Mouse (Mus musculus) ovary, postnatal 36 days (tissue): Measurements from ENCODE around the gene Duox2.

Experiments
- DNase-seq: peaks from one replicate; pipeline ENCODE4 v3.0.0; 2022; ENCODE audit warnings: low spot score, mixed read lengths

Gene Duox2

DNA sequence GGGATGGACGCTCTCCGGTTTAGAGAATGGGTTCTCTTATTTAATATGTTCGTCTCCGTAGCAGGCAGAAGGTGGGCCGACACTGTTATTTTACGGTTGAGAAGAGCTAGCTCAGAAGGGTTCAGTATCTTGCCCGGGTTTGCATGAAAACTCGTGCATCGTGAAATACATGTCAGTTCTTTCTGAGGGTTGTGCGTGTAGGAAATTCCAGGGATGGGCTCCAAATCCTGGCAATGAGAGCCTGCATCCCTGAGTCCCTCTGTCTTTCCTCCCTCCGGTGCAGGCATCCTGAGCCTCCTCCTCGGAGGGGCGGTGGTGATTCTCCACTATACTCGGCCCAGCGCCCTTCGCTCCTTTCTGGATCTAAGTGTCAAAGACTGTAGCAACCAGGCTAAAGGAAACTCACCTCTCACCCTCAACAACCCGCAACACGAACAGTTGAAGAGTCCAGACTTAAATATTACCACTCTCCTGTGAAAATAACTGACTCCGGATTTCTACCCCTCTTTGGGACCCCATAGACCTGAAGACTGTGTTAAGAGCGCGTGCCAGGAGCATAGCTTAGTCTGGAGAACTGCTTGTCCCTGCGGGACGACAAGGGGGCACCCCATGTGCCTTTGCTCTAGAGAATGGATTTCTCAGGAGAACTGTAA is 3.8 kb upstream of the Duox2 start:
- no peak for DNase-seq

GRCm38 (mm10) chr2:122301081-122301920 is 3.1 kb upstream of the Duox2 start:
- DNase-seq: peak; percentile 38

DNA sequence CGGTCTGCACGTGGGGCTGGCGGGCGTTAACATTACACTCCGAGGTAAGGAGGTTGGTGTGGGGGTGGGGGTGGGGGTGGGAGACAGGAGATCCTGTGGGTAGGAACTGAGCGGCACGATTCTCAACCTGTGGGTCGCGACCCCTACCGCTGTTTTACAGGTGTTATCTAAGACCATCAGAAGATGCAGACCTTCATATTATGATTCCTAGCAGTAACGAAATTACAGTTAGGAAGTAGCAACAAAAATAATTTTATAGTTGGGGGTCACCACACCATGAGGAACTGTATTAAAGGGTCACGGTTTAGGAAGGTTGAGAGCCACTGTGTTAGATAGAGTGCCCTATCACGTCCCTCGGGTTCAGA is 2.4 kb upstream of the Duox2 start:
- no peak for DNase-seq

DNA sequence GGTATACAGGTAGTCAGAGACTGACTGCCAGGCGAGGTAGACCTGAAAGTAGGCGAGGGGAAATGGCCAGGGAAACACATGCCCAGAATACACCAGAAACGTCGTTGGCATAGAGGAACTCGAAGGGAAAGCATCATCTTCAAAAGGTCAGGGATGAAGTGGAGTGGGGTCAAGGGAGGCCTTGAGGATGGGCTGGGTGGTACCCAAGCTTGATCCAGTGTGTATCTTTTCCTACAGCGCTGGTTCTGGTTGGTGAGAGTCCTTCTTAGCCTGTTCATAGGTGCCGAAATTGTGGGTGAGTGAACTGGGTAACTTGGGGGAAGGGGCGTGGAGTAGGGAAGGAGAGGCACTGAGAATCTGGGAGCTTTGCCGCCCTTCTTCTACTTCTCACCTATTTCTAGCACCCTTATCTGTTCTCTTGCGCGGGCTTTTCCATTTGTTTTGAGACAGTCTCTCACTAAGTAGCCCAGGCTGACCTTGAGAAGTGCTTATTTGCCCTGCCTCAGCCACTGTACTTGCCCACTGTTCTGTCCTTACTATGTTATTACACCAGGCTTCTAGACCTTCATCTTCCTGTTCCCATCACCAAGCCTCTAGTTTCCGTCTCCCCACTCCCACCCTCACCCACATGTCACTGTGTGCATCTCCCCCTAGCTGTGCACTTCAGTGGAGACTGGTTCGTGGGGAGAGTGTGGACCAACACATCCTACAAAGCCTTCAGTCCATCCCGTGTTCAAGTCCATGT is 1.8 kb upstream of the Duox2 start:
- no peak for DNase-seq

- no peak for DNase-seq
Measured at GRCm38 (mm10) chr2:122298596-122299490, 594 bp upstream of the Duox2 start, which contains the start of gene Duoxa2. Duoxa2 (plus strand) TSS chr2:122298900.

- DNase-seq: no peak
Measured at GRCm38 (mm10) chr2:122297271-122298095, 766 bp downstream of the Duox2 start.

DNA sequence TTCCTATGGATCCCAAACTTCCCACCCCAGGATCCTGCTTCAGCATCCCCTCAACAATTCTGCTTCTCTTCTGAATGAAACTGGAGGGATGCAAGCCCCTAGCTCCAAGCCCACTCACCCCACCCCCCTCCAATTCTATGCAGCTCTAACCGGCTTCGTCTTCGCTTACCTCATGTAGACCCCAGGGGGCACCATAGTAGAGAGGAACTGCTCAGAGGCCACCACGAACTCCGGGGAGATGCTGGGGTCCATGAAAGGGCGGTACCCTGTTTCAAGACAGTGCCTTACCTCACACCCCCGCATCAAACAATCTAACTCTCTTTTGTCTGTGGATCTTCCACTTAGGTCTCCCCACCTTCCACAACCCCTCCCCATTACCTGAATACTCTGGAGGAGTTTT is 3.3 kb downstream of the Duox2 start:
- DNase-seq: no peak

- no peak for DNase-seq
Measured at GRCm38 (mm10) chr2:122286137-122286536, 12.1 kb downstream of the Duox2 start.

DNA sequence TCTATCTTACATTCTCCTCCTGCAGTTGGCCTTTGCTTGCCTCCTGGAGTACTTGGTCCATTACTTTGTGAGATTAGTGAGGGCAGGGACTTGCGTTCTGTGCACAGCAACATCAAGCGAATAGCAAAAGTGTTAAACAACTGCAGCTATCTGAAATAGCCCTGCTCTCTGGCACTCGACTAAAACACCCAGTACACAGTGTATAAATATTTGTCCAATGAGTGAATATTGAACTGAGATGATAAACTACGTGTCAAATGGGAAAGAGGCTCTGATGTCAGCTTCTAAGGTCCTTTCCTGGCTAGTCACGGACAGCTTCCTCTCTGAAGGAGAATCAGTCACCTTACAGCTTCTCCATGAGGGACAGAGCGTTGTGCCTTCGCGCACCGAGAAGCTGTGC is 14.2 kb downstream of the Duox2 start:
- no peak for DNase-seq

DNA sequence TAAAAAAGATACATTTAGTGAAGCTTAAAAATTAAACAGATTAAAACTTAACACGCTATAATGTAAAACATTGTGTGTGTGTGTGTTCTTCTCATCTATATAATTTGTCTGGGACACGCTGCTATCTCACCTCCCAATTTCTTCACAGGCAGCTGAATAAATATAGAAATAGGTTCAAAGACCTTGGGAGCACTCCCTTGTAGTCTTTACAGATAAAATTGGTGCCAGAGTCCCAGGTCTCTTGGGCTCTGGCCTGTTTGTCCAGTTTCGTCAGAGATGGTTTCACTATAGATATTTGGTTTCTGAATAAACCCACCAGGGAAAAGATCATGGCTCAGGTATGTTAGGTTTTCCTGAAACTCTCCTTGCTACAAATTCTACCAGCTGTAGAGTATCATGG is 19.5 kb downstream of the Duox2 start:
- no peak for DNase-seq

DNA sequence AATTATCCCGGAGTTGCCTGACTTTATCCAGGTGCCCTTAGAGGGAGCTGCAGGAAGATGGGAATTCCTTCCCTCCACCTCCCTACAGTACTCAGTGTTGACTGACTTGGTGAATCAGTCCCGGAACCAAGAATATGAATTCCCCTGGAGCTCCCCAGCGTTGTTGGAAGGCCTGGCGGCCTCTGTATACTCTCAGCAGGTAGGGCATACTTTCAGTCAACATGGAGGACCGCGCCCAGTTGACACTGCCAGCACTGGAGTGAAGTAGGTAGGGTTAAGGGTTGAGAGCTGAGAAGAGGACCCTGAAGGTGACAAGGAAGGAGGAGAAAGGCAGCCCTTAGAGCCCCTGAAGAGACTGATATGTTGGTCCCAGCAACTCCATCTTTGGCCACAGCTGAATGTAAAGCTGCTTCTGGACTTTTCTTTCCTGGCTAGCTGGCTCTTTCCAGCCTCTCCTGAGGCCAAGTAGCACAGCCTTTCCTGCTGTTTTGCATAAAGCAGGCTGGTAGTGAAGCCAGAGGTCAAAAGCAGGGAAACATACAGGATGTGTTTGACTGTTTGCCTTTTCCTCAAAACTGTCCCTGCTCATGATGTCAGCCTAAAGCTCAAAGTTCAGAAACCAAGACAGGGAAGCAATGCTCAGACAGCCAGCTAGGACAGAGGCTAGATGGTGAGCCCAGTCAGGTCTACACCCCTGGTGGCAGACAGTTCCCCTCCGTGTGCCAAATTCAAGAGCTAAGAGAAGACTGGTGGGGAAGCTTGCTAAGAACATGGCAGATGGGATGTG is 31.6 kb downstream of the Duox2 start:
- no peak for DNase-seq

DNA sequence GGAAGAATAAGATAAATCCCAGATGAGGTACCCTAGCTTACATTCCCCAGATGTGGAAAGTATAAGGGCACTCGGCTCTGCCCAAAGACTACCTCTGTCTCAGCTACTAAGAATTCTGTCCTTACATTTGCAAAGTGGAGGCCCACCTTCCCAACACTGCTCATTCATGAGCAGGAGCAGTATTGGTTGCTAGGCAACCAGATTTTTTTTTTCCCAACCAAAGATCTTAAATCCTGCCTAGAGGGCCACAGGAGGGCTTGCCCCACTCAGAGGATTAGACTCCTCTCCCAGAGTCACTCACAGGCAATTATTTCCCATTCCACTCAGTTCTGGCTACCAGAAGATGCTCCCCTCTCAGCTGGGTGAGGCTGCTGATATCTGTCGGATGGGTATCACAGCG is 33.6 kb downstream of the Duox2 start:
- DNase-seq: no peak

GRCm38 (mm10) chr2:122260729-122261128 is 37.5 kb downstream of the Duox2 start:
- no peak for DNase-seq

- DNase-seq: no peak
Measured at GRCm38 (mm10) chr2:122255997-122256396, 42.3 kb downstream of the Duox2 start.

- no peak for DNase-seq
Measured at GRCm38 (mm10) chr2:122247786-122248185, 50.5 kb downstream of the Duox2 start.

GRCm38 (mm10) chr2:122243671-122244131 is 54.5 kb downstream of the Duox2 start:
- DNase-seq: peak; percentile 57

DNA sequence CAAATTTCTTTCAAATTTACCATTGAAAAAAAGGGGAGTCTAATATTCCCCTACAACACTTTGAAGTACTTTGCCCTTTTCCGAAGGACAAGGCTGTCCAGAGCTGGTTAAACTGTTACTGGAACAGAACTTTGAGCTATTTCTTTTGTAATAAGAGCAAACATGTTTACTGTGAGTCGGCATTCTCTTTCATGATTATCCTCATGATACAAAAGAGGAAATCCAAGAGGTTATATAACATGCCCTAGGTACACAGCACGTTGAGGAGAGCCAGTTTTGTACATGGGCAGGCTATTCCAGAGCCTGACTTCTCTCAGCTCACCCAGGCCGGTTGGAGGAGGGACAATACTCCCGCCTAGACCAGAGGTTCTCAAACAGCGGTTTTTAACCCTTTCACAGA is 56.3 kb downstream of the Duox2 start:
- no peak for DNase-seq

- no peak for DNase-seq
Measured at GRCm38 (mm10) chr2:122241226-122241625, 57.0 kb downstream of the Duox2 start.

DNA sequence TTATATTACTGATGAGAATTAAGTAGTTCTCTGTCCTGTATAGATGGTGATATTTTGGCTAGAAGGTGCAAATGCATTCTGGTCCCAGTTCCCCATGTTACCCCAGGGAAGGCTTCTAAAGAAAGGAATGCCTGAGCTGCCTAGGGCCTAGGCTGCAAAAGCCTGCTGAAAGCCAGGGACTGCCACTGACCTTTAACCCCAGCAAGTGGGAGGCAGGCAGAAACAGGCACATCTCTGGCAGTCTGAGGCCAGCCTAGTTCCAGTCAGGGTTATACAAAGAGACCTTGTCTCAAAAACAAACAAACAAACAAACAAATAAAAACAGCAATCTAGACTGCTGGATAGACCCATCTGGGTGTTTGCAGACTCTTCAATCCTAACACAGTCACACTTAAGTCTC is 57.5 kb downstream of the Duox2 start:
- no peak for DNase-seq

DNA sequence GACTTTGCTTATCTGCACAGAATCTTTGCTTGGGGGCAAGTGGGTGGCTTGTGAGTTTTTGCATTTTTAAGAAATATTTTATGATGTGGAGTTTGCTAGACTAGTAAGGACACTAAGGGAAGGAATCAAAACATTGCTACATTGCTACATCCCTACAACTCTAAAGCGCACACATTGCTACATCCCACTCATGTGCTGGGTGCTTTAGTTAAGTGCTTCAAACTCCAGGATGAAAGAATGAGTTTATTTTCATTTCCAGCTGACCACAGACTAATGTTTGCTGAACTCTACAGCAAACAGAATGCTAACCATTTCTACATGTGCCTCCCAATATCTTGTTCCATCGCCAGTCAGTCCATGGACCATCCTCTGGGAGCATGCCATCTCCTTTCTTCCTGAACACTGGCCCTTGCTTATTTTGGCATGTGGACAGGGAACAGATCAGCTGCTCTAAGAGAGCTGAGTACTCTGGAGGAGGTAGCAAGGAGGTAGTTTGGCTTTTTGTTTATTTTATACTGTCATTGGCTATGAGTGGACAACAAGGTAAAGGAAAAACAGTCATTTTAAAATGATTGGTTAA is 60.3 kb downstream of the Duox2 start:
- DNase-seq: no peak
